Mouse (Mus musculus) kidney, embryonic 14.5 days (tissue): Measurements from ENCODE around the gene Zcchc7. TPM values are rescaled to one million over a fixed set of nuclear protein-coding genes. Genes with fewer than 3 reads are reported as not detected.

Experiments used
- microRNA-seq: library from miRNA; unstranded; fragments of <30 nt; microRNA quantifications from one replicate; pipeline ENCODE4, GENCODE M21; 2016
- polyA plus RNA-seq: library from polyadenylated mRNA; unstranded; fragments of >200 nt; fragmentation: Nextera tagmentation; extraction: Ambion mirVana; gene quantifications from 2 replicates; pipeline ENCODE4 v1.2.1, GENCODE M21; 2014

The Zcchc7 gene
- polyA plus RNA-seq, 1 experiment from 2014 or later, result 37.9 TPM

Small RNA genes within 50 kb of the gene (microRNA-seq; reads per million reads assigned to microRNA genes)
- gene Gm22639, result not detected

Other genes with a start within 250 kb of the Zcchc7 start
- 0.11 and 0.14 TPM in 2 replicates for gene Pax5, start 45.4 kb upstream of the Zcchc7 start, polyA plus RNA-seq
- 60.2 and 65.4 TPM in 2 replicates for gene Grhpr, start 225.5 kb downstream of the Zcchc7 start, polyA plus RNA-seq